Mouse (Mus musculus): ENCODE measurements around the gene Amd1.

Gene Amd1

GRCm38 (mm10) chr10:40257414-40258255, 44.4 kb downstream of the Amd1 start, which contains the start of gene Gtf3c6:
Gtf3c6 (minus strand) TSS chr10:40258108.
- DNase-seq (ENCODE audit: low read depth in 2 of 2, low spot score in 2 of 2) = peak; percentile 90 to 91

- no peak for DNase-seq (ENCODE audit: low read depth in 2 of 2, low spot score in 2 of 2)
Observed at GRCm38 (mm10) chr10:40256716-40257115, 45.3 kb downstream of the Amd1 start.

- DNase-seq (ENCODE audit: low read depth in 2 of 2, low spot score in 2 of 2) = no peak
Observed at GRCm38 (mm10) chr10:40250969-40251368, 51.0 kb downstream of the Amd1 start.

- DNase-seq (ENCODE audit: low read depth in 2 of 2, low spot score in 2 of 2) = no peak
Observed at GRCm38 (mm10) chr10:40249625-40250024, 52.4 kb downstream of the Amd1 start.

GRCm38 (mm10) chr10:40247166-40247716, 54.7 kb downstream of the Amd1 start:
- no peak for DNase-seq (ENCODE audit: low read depth in 2 of 2, low spot score in 2 of 2)

- peak; percentile 69 to 71 for DNase-seq (ENCODE audit: low read depth in 2 of 2, low spot score in 2 of 2)
Observed at GRCm38 (mm10) chr10:40246374-40247165, 55.4 kb downstream of the Amd1 start, which contains the start of gene Rpf2. Rpf2 (minus strand) TSS chr10:40247036.

- no peak for DNase-seq (ENCODE audit: low read depth in 2 of 2, low spot score in 2 of 2)
Observed at GRCm38 (mm10) chr10:40237826-40238225, 64.2 kb downstream of the Amd1 start.

Measured in CD8-positive naive resting alpha-beta T cell, adult 2 months (primary cell).